Mouse (Mus musculus) heart, adult 2 months (tissue): ENCODE data around the gene Gmnc.

Experiments
- CTCF ChIP-seq: fragments of 200-600 bp; IDR thresholded peaks from 2 replicates; pipeline ENCODE4 v1.8.1; 2022; ENCODE audit warnings: antibody characterized with exemption, mild to moderate bottlenecking, moderate library complexity
- POLR2A ChIP-seq: fragments of 200-500 bp; IDR thresholded peaks from 2 replicates; pipeline ENCODE4 v1.6.1; 2011; ENCODE audit warnings: mild to moderate bottlenecking, low read depth, low read length, control low read depth; ENCODE audit not compliant: insufficient read depth

GRCm38 (mm10) chr16:26989415-26990315 lies 1.8 kb downstream of the Gmnc start:
- TF ChIP-seq CTCF = no peak
- no peak for TF ChIP-seq POLR2A
